Mouse (Mus musculus) limb, embryonic 14.5 days (tissue): Measurements from ENCODE around the gene Klk6. TPM values are rescaled to one million over a fixed set of nuclear protein-coding genes. Genes with fewer than 3 reads are reported as not detected.

Experiments used
- ATAC-seq: fragments of 200-750 bp; cut with Nextera tagmentation; 2 replicates; pipeline ENCODE4 v1.8.0; 2017; ENCODE audit warnings: low read depth, moderate number of reproducible peaks, moderate TSS enrichment; ENCODE audit not compliant: low FRiP score
- DNase-seq: peaks from one replicate; pipeline ENCODE4 v3.0.0-alpha.2; 2015; ENCODE audit warnings: low spot score
- H3K27ac ChIP-seq: fragments of 300-500 bp; sonication (generic); replicated peaks from 2 replicates; pipeline ENCODE4 v1.5.1; 2014; ENCODE audit warnings: low read depth, mild to moderate bottlenecking, low read length, moderate library complexity, mixed read lengths
- H3K27me3 ChIP-seq: fragments of 300-500 bp; sonication (generic); 2 replicates; pipeline ENCODE4 v1.6.1; 2014; ENCODE audit warnings: low read length, mixed read lengths; ENCODE audit not compliant: control insufficient read depth, insufficient read depth
- H3K36me3 ChIP-seq: fragments of 300-500 bp; sonication (generic); 2 replicates; pipeline ENCODE4 v1.6.1; 2014; ENCODE audit warnings: mild to moderate bottlenecking, low read length, moderate library complexity, mixed read lengths; ENCODE audit not compliant: control insufficient read depth, insufficient read depth
- H3K4me1 ChIP-seq: fragments of 300-500 bp; sonication (generic); 2 replicates; pipeline ENCODE4 v1.6.1; 2014; ENCODE audit warnings: antibody characterized with exemption, low read length, mixed read lengths; ENCODE audit not compliant: control insufficient read depth, insufficient read depth
- H3K4me2 ChIP-seq: fragments of 300-500 bp; sonication (generic); replicated peaks from 2 replicates; pipeline ENCODE4 v1.6.1; 2014; ENCODE audit warnings: low read depth, mild to moderate bottlenecking, low read length, moderate library complexity; ENCODE audit not compliant: severe bottlenecking
- H3K4me3 ChIP-seq: fragments of 300-500 bp; sonication (generic); replicated peaks from 2 replicates; pipeline ENCODE4 v1.5.1; 2014; ENCODE audit warnings: low read length
- H3K9ac ChIP-seq: fragments of 300-500 bp; sonication (generic); 2 replicates; pipeline ENCODE4 v1.6.1; 2014; ENCODE audit warnings: mild to moderate bottlenecking, low read depth, low read length, moderate library complexity; ENCODE audit not compliant: severe bottlenecking
- H3K9me3 ChIP-seq: fragments of 300-500 bp; sonication (generic); 2 replicates; pipeline ENCODE4 v1.6.1; 2016; ENCODE audit warnings: low read length; ENCODE audit not compliant: control insufficient read depth
- POLR2A ChIP-seq: fragments of 200-500 bp; IDR thresholded peaks from 2 replicates; pipeline ENCODE4 v1.8.0; 2012; ENCODE audit warnings: inconsistent platforms, mild to moderate bottlenecking, moderate library complexity, borderline replicate concordance; ENCODE audit not compliant: insufficient read depth, insufficient read length; ENCODE audit errors: extremely low read depth
- WGBS: fragments of 180-500 bp; shearing (Covaris S2); extraction: QIAGEN DNeasy Blood & Tissue Kit; methylation state at CpG from one replicate; pipeline ENCODE4 v1.1.7; 2014; 5-methylcytosine and 5-hydroxymethylcytosine counted together
- polyA plus RNA-seq, 2 experiments: library from polyadenylated mRNA; depleted of rRNA in 1 of 2; stranded (reverse) in 1 of 2; unstranded in 1 of 2; fragments of >200 nt; fragmentation: Nextera tagmentation in 1 of 2; extraction: Ambion mirVana in 1 of 2; gene quantifications; 2 replicates each; pipeline versions ENCODE4 v1.2.1 to v1.2.3; 2012 to 2014

The Klk6 gene
- polyA plus RNA-seq, 2 experiments: not detected

GRCm38 (mm10) chr7:43785286-43785685 is 39.0 kb upstream of the Klk6 start:
- DNase-seq: no peak
- no peak for ATAC-seq
- WGBS: 88% methylated on average over 1 of the region's 1 CpGs
- no peaks in the 10 kb centered on the region for H3K9me3 ChIP-seq
- H3K27ac ChIP-seq: no peak overlapping the region
- H3K27me3 ChIP-seq: no peaks in the 10 kb centered on the region; the same call in 1 of the 2 replicates
- H3K4me1 ChIP-seq: no peaks in the 10 kb centered on the region
- H3K4me3 ChIP-seq: no peak overlapping the region
- H3K4me2 ChIP-seq: no peak overlapping the region
- H3K36me3 ChIP-seq: no peaks in the 10 kb centered on the region
- H3K9ac ChIP-seq: no peak overlapping the region
- no peak for TF ChIP-seq POLR2A

GRCm38 (mm10) chr7:43788096-43788495 is 36.2 kb upstream of the Klk6 start:
- DNase-seq (no peak), ATAC-seq (no peak)
- H3K9me3 ChIP-seq: no peaks in the 10 kb centered on the region
- no peaks in the 10 kb centered on the region for H3K4me1 ChIP-seq
- no peak overlapping the region for H3K4me2 ChIP-seq
- 69% methylated on average over 3 of the region's 3 CpGs for WGBS
- no peak overlapping the region for H3K27ac ChIP-seq
- no peaks in the 10 kb centered on the region for H3K27me3 ChIP-seq
- H3K4me3 ChIP-seq: no peak overlapping the region
- TF ChIP-seq POLR2A: no peak
- H3K9ac ChIP-seq: no peak overlapping the region
- no peaks in the 10 kb centered on the region for H3K36me3 ChIP-seq

GRCm38 (mm10) chr7:43789295-43789694 is 35.0 kb upstream of the Klk6 start:
- no peak for DNase-seq
- Histone ChIP-seq H3K36me3 (no peaks in the 10 kb centered on the region), H3K4me2 (no peak overlapping the region), H3K9ac (no peak overlapping the region), H3K27me3 (no peaks in the 10 kb centered on the region), H3K4me3 (no peak overlapping the region), H3K4me1 (no peaks in the 10 kb centered on the region), H3K27ac (no peak overlapping the region), H3K9me3 (no peaks in the 10 kb centered on the region)
- TF ChIP-seq POLR2A: no peak
- no peak for ATAC-seq
- WGBS: 59% methylated on average over 2 of the region's 2 CpGs

GRCm38 (mm10) chr7:43791591-43791990 is 32.7 kb upstream of the Klk6 start, which contains the start of gene Klk9:
TSS of gene Klk9 (plus strand) at chr7:43791891.
- DNase-seq: no peak
- Histone ChIP-seq H3K4me1 (peaks cover 3% of the 10 kb centered on the region; the same call in 1 of the 2 replicates), H3K9ac (no peak within 1 kb of the TSS), H3K4me2 (no peak within 1 kb of the TSS), H3K36me3 (no peaks in the 10 kb centered on the region), H3K9me3 (no peaks in the 10 kb centered on the region), H3K27ac (no peak within 1 kb of the TSS), H3K27me3 (peaks cover 7% of the 10 kb centered on the region; the same call in 1 of the 2 replicates), H3K4me3 (no peak within 1 kb of the TSS)
- ATAC-seq: no peak
- TF ChIP-seq POLR2A: no peak
- 66% methylated on average over 7 of the region's 7 CpGs for WGBS

- no peak for TF ChIP-seq POLR2A
- Histone ChIP-seq H3K27ac (no peak overlapping the region), H3K9me3 (no peaks in the 10 kb centered on the region), H3K4me3 (peak overlapping the region; percentile 48), H3K4me2 (peak overlapping the region; percentile 79), H3K4me1 (peaks cover 11% of the 10 kb centered on the region; the same call in 1 of the 2 replicates), H3K9ac (0 out of 2 replicates have a peak overlapping the region, but pooled peaks have one; percentile 46), H3K36me3 (no peaks in the 10 kb centered on the region), H3K27me3 (peaks cover 7% of the 10 kb centered on the region; the same call in 1 of the 2 replicates)
- WGBS: 5% methylated on average over 7 of the region's 8 CpGs
- no peak for ATAC-seq
- DNase-seq: peak; percentile 18
Measured at GRCm38 (mm10) chr7:43796355-43796754, 27.9 kb upstream of the Klk6 start.
